Mouse (Mus musculus): ENCODE measurements around the gene Olfr695.

GRCm38 (mm10) chr7:106711463-106711862, 4.7 kb downstream of the Olfr695 start:
- TF ChIP-seq POLR2A (IDR thresholded peaks at IDR 0.05; ENCODE audit: control insufficient read depth in 1 of 2, insufficient read depth in 1 of 2, low read depth in 1 of 2, low read length in 2 of 2, poor library complexity in 1 of 2) = no peak
- TF ChIP-seq UBTF (IDR thresholded peaks at IDR 0.05; ENCODE audit: borderline replicate concordance, insufficient read depth, low read depth, low read length) = no peak
- TF ChIP-seq CTCF (IDR thresholded peaks at IDR 0.05 in 2 of 3, conservative IDR thresholded peaks at IDR 0.05 in 1 of 3; ENCODE audit: control insufficient read depth in 1 of 3, insufficient read depth in 1 of 3, low read depth in 2 of 3, low read length in 3 of 3, poor library complexity in 1 of 3, severe bottlenecking in 1 of 3) = no peak
- no peak for TF ChIP-seq TBP (IDR thresholded peaks at IDR 0.05; ENCODE audit: low read depth, low read length)
- TF ChIP-seq EP300 (IDR thresholded peaks at IDR 0.05; ENCODE audit: low read depth in 1 of 2, low read length in 2 of 2) = no peak
- no peak for TF ChIP-seq CHD1 (IDR thresholded peaks at IDR 0.05; ENCODE audit: low read depth, low read length)
- no peak for TF ChIP-seq ZNF384 (IDR thresholded peaks at IDR 0.05; ENCODE audit: low read depth, low read length)
- TF ChIP-seq CHD2 (IDR thresholded peaks at IDR 0.05; ENCODE audit: low read length) = no peak
- no peak for TF ChIP-seq RCOR1 (IDR thresholded peaks at IDR 0.05; ENCODE audit: low read depth, low read length)
- no peak for TF ChIP-seq ZKSCAN1 (IDR thresholded peaks at IDR 0.05; ENCODE audit: low read depth, low read length)
- no peak for TF ChIP-seq GATA1 (IDR thresholded peaks at IDR 0.05; ENCODE audit: low read depth, low read length)
- no peak for TF ChIP-seq ZC3H11A (IDR thresholded peaks at IDR 0.05; ENCODE audit: low read depth, low read length)
- TF ChIP-seq MAX (IDR thresholded peaks at IDR 0.05; ENCODE audit: low read length) = no peak

Measured in MEL (cell line).